Mouse (Mus musculus): ENCODE results near the gene Aim2.
"Not testable (repeated sequence)": the region's sequence is repeated elsewhere in the genome, so short reads cannot be mapped to it uniquely, and the experiment has no call there.

Aim2 gene

DNA sequence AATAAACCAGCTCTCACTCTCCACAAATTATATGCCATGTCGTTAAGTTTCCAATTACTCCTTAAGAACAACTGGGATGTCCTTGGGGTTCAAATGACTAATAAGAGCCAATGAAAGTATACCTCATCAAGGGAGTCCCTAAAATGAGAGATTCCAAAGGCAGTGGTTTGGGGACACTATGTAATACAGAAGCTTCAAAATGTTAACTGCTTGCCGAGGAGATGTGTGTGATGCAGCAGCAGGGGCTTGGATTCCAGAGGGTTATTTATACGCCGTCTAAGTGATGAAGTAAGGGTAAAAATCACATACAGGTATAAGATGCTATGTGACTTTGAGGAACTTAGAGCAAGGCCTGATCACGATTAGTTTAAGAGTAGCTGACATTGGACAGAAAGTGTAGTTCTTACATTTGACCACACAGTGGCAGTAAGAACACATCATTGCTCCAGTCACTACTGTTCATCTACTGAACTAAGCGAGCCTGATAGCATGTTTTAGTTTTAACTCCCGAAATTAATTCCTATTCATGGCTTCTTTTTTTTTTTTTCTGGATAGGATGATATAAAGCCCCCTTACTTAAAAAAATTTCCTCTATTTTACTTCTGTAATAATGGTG lies 105.6 kb downstream of the Aim2 start:
- DNase-seq (ENCODE audit: low read depth, low spot score): peak; percentile 61

DNA sequence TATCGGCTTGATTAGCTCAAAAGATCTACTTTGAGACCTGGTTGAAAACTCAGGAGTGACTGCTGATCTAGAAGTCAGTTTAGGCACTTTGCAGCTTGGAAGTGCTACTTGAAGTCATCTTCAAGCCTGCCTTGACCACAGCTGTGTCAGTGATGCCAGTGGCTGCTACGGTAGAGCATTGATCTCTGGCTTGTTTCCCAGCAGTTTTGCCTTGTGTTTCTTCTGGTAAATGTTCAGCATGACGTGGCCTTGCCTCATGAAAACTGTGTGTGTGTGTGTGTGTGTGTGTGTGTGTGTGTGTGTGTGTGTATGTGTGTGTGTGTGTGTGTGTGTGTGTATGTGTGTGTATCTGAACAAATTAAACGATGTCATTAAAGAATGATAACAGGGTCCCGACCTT lies 106.1 kb downstream of the Aim2 start:
- no peak for DNase-seq (ENCODE audit: low read depth, low spot score)

DNA sequence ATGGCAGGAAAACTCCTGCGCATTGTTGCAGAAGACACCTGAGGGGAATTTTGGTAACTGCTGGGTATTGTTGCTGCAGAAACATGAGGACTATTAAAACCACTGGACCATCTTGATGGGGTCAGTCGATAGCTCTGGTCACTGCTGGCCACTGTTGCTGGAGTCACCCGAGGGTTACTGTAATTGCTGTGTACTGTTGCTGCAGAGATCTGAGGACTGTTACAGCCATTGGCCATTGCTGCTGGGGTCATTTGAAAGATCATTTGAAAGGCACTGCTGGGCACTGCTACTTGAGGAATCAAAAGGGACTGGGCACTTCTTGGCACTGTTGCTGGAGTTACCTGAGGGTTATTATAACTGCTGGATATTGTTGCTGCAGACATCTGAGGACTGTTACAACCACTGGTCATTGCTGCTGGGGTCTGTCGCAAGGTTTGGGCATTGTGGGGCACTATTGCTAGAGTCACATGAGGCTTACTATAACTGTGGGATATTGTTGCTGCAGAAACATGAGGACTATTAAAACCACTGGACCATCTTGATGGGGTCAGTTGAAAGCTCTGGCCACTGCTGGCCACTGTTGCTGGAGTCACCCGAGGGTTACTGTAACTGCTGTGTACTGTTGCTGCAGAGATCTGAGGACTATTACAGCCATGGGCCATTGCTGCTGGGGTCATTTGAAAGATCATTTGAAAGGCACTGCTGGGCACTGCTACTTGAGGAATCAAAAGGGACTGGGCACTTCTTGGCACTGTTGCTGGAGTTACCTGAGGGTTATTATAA lies 129.9 kb downstream of the Aim2 start:
- DNase-seq (ENCODE audit: low read depth, low spot score): not testable (repeated sequence)

DNA sequence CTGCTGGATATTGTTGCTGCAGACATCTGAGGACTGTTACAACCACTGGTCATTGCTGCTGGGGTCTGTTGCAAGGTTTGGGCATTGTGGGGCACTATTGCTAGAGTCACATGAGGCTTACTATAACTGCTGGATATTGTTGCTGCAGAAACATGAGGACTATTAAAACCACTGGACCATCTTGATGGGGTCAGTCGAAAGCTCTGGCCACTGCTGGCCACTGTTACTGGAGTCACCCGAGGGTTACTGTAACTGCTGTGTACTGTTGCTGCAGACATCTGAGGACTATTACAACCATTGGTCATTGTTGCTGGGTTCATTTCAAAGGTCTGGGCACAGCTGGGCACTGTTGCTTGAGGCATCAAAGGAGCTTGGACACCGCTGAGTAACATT lies 130.5 kb downstream of the Aim2 start:
- not testable (repeated sequence) for DNase-seq (ENCODE audit: low read depth, low spot score)

DNA sequence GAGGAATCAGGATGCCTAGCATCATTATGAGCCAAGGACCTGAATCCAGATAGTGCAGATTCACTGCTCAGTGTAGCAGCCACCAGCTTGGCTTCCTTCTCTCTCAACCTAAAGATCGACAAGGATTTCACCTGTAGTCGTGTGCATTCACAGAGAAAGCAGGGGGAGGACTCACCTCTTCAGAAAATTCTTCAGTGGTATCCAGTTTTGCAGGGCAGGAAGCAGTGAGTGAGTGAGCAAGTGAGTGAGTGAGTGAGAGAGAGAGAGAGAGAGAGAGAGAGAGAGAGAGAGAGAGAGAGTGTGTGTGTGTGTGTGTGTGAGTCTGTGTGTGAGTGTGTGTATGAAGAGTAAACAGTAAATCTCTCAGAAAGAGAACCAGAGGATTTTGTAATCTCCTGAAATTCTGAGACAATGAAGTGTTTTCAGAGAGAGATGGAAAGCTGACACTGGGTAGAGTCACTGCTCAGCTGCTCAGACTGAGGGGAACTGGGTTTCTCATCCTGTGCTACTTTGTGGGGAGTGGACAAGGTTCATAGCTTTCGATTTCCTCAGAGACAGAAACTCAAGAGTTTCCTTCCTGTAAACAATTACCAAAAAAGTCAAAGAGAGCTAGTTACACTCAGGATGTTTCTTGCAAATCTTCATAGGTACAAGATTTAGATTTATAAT lies 140.3 kb downstream of the Aim2 start, which contains the start of gene Ifi206:
Gene Ifi206, minus strand, starts transcription at position 230 of the 669 bp plus-strand sequence.
- DNase-seq (ENCODE audit: low read depth, low spot score): not testable (repeated sequence)

DNA sequence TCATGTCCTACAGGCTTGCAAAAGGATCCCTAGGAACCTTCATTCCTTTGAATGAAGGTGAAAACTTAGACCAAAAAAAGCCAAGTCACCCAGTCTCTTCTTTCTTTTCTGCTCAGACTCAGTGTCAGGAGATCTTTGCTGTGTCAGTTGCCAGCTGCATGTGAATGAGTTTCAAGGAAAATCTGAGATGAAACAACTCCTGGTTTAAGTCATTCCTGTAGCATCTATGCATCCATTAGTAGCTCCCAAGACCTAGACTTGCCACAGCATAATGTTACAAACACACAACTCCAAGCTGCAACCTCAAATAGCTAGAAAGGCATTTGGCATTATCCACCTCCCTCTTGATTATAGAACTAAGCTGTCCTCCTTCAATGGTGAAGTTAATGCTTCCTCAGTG lies 140.8 kb downstream of the Aim2 start:
- not testable (repeated sequence) for DNase-seq (ENCODE audit: low read depth, low spot score)

DNA sequence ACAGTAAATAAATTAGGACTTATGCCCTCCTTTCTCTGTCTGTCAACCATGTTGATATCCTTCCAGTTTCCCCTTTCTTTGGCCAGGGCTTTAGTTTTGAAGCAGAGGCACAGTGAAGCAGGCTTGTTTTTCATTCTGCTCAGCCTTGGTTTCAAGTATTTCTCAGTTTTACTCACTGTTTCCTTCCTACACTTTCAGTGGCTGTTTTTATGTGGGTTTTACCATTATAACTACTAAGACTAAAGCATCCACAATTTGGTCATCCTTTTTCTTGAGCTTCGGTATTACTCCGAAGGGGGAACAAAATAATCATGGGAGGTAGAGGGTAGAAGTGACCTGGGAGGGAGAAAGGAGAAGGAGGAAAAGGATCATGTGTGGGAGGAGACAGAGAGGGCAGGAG lies 159.9 kb downstream of the Aim2 start:
- DNase-seq (ENCODE audit: low read depth, low spot score): not testable (repeated sequence)
